Mouse (Mus musculus): Measurements from ENCODE around the gene Prss16. TPM values are rescaled to one million over a fixed set of nuclear protein-coding genes. Genes with fewer than 3 reads are reported as not detected.
A peak's percentile ranks its signal among the peaks of the same experiment; 100 is the strongest.

Prss16 gene
- polyA plus RNA-seq, 1 experiment from 2014 or later = not detected

DNA sequence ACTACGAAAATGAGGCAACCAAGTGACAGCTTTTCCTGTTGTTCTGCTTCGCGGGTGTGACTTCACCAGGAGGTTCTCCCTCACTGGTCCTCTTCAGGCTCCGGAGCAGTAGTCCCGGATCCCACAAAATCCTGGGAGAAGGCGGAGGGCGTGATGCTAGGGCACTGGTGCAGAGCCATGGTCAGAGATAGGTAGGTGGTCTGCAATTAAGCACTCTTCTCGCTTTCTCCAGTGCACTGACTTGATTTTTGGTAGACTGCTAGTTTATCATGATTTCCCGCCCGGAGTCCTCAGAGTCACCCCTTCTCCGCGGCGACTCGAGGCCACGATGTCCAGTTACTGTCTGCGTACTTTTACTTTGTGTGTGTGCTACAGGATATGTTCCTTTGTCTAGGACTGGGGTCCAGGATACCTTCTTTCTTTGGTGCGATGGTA, 4.9 kb upstream of the Prss16 start:
- peak; percentile 20; the same call in 1 of the 2 replicates for ATAC-seq (ENCODE audit: low FRiP score)
- H3K27ac ChIP-seq = no peak overlapping the region
- peak overlapping the region; percentile 8; the same call in 1 of the 2 replicates for H3K4me3 ChIP-seq (replicated peaks)
- no peaks in the 10 kb centered on the region for H3K9me3 ChIP-seq
- H3K4me1 ChIP-seq = 0 out of 2 replicates have a peak, but pooled peaks cover 3% of the 10 kb centered on the region
- peaks cover 76% of the 10 kb centered on the region for H3K27me3 ChIP-seq
- H3K4me2 ChIP-seq = peak overlapping the region; percentile 28
- no peaks in the 10 kb centered on the region for H3K36me3 ChIP-seq (replicated peaks)
- no peak overlapping the region for H3K9ac ChIP-seq
- WGBS = 18% methylated on average over 17 of the region's 17 CpGs

DNA sequence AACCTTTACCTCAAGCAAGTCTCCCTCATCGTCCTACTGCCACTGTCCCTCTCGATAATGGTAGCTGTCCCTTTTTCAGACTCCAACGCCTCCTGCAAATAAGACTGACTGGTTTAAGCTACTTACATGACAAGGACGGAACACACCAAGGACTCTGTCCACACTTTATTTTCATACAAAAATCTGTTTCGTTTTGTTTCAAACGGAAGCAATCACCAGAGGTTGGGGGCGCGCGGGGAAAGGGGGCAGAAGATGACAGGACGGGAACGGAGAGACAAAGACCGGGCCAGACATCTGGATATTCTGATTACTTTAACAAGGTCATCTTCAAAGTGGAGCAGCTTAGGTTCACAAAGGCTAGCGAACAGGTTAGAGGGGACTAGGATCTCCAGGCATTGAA, 4.2 kb upstream of the Prss16 start:
- Histone ChIP-seq H3K36me3 (replicated peaks) (no peaks in the 10 kb centered on the region), H3K27me3 (peaks cover 76% of the 10 kb centered on the region), H3K4me2 (peak overlapping the region; percentile 28), H3K9me3 (no peaks in the 10 kb centered on the region), H3K4me1 (0 out of 2 replicates have a peak, but pooled peaks cover 3% of the 10 kb centered on the region), H3K9ac (no peak overlapping the region), H3K27ac (no peak overlapping the region), H3K4me3 (replicated peaks) (no peak overlapping the region)
- no peak for ATAC-seq (ENCODE audit: low FRiP score)
- 17% methylated on average over 13 of the region's 13 CpGs for WGBS

- WGBS = 67% methylated on average over 3 of the region's 3 CpGs
- Histone ChIP-seq H3K27me3 (peaks cover 90% of the 10 kb centered on the region), H3K4me3 (replicated peaks) (no peak overlapping the region), H3K4me2 (no peak overlapping the region), H3K27ac (no peak overlapping the region), H3K9ac (no peak overlapping the region), H3K9me3 (no peaks in the 10 kb centered on the region), H3K36me3 (replicated peaks) (no peaks in the 10 kb centered on the region), H3K4me1 (peaks cover 18% of the 10 kb centered on the region)
- no peak for ATAC-seq (ENCODE audit: low FRiP score)
These were observed 835 bp downstream of the Prss16 start for GRCm38 (mm10) chr13:22008707-22009106.

GRCm38 (mm10) chr13:22007872-22008271, 1.7 kb downstream of the Prss16 start:
- no peak overlapping the region for H3K4me3 ChIP-seq (replicated peaks)
- WGBS = 47% methylated on average over 7 of the region's 7 CpGs
- ATAC-seq (ENCODE audit: low FRiP score) = no peak

GRCm38 (mm10) chr13:22007121-22007510, 2.4 kb downstream of the Prss16 start:
- peaks cover 96% of the 10 kb centered on the region for H3K27me3 ChIP-seq
- WGBS = 1% methylated on average over 18 of the region's 18 CpGs
- no peaks in the 10 kb centered on the region for H3K9me3 ChIP-seq
- H3K4me3 ChIP-seq (replicated peaks) = peak overlapping the region; percentile 50
- no peak overlapping the region for H3K27ac ChIP-seq
- H3K4me1 ChIP-seq = peaks cover 18% of the 10 kb centered on the region
- no peak for ATAC-seq (ENCODE audit: low FRiP score)
- peak overlapping the region; percentile 91 for H3K4me2 ChIP-seq
- no peaks in the 10 kb centered on the region for H3K36me3 ChIP-seq (replicated peaks)
- 0 out of 2 replicates have a peak overlapping the region, but pooled peaks have one; percentile 2 for H3K9ac ChIP-seq

More at GRCm38 (mm10) chr13:22007872-22008271, 1.7 kb downstream of the Prss16 start:
- no peak overlapping the region for H3K9ac ChIP-seq
- H3K36me3 ChIP-seq (replicated peaks) = no peaks in the 10 kb centered on the region
- peaks cover 96% of the 10 kb centered on the region for H3K27me3 ChIP-seq
- H3K9me3 ChIP-seq = no peaks in the 10 kb centered on the region
- H3K27ac ChIP-seq = no peak overlapping the region
- H3K4me2 ChIP-seq = no peak overlapping the region
- peaks cover 18% of the 10 kb centered on the region for H3K4me1 ChIP-seq

- H3K36me3 ChIP-seq (replicated peaks) = no peaks in the 10 kb centered on the region
- H3K9me3 ChIP-seq = no peaks in the 10 kb centered on the region
- H3K4me3 ChIP-seq (replicated peaks) = peak overlapping the region; percentile 50
- ATAC-seq (ENCODE audit: low FRiP score) = peak; percentile 82; the same call in 1 of the 2 replicates
- H3K27me3 ChIP-seq = peaks cover 99% of the 10 kb centered on the region
- H3K4me1 ChIP-seq = peaks cover 18% of the 10 kb centered on the region
- H3K9ac ChIP-seq = peak overlapping the region; percentile 46
- H3K4me2 ChIP-seq = peak overlapping the region; percentile 91
- H3K27ac ChIP-seq = no peak overlapping the region
- WGBS = under 1% methylated on average over 38 of the region's 38 CpGs
These were observed 3.0 kb downstream of the Prss16 start for GRCm38 (mm10) chr13:22006334-22007120.

GRCm38 (mm10) chr13:22005605-22006333, 3.8 kb downstream of the Prss16 start:
- no peak overlapping the region for H3K27ac ChIP-seq
- under 1% methylated on average over 45 of the region's 45 CpGs for WGBS
- peak overlapping the region; percentile 46 for H3K9ac ChIP-seq

GRCm38 (mm10) chr13:22001823-22002222, 7.7 kb downstream of the Prss16 start:
- Histone ChIP-seq H3K4me3 (replicated peaks) (no peak overlapping the region), H3K4me2 (no peak overlapping the region), H3K9ac (no peak overlapping the region), H3K27ac (no peak overlapping the region), H3K36me3 (replicated peaks) (no peaks in the 10 kb centered on the region), H3K9me3 (no peaks in the 10 kb centered on the region), H3K4me1 (peaks cover 20% of the 10 kb centered on the region), H3K27me3 (peaks cover 99% of the 10 kb centered on the region)
- no peak for ATAC-seq (ENCODE audit: low FRiP score)
- WGBS = 18% methylated on average over 5 of the region's 5 CpGs

More at GRCm38 (mm10) chr13:22005605-22006333, 3.8 kb downstream of the Prss16 start:
- Histone ChIP-seq H3K9me3 (no peaks in the 10 kb centered on the region), H3K4me3 (replicated peaks) (peak overlapping the region; percentile 50), H3K4me2 (peak overlapping the region; percentile 91), H3K36me3 (replicated peaks) (no peaks in the 10 kb centered on the region), H3K27me3 (peaks cover 100% of the 10 kb centered on the region), H3K4me1 (peaks cover 18% of the 10 kb centered on the region)
- peak; percentile 83 for ATAC-seq (ENCODE audit: low FRiP score)

DNA sequence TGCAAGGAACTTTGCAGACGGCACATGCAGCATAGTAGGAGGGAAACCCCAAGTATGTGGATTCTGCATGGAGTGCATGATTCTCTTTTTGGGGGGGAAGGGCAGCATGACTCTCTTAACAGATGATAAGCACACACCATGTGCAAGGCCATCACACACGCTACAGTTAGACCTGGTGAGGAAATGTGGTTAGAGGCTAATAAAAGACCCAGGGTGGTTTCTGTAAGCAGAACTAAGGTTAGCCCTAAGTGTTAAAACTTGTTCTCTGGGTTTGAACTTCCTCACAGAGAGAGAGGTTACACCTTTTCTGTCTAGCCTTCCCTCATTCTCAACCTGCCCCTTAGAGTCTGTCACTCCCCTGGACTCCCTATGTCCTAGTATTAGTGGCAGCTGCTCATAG, 8.2 kb downstream of the Prss16 start:
- Histone ChIP-seq H3K9ac (no peak overlapping the region), H3K9me3 (no peaks in the 10 kb centered on the region), H3K4me2 (no peak overlapping the region), H3K27me3 (peaks cover 99% of the 10 kb centered on the region), H3K27ac (no peak overlapping the region), H3K36me3 (replicated peaks) (no peaks in the 10 kb centered on the region), H3K4me3 (replicated peaks) (no peak overlapping the region), H3K4me1 (peaks cover 19% of the 10 kb centered on the region)
- 67% methylated on average over 2 of the region's 2 CpGs for WGBS
- no peak for ATAC-seq (ENCODE audit: low FRiP score)

DNA sequence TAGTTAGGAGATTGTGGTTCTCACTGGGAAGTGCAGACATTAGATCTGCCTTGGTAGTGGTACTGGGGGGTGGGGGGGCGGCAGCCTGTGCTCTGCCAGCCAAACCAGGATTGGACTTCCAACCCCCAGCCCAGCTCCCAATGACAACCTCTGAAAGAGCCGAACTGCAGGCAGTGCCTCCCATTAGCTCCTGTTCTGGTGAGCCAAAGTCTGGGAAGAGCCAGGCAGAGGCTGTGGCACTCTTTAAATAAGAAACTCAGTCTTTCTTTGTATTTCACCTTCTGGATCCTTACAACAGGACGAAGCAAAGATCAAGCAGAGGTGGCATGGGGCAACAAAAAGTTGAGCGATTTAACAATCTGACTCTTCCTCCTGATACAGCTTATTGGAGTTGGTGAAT, 10.4 kb downstream of the Prss16 start:
- H3K4me3 ChIP-seq (replicated peaks) = no peak overlapping the region
- H3K27me3 ChIP-seq = peaks cover 92% of the 10 kb centered on the region
- no peaks in the 10 kb centered on the region for H3K36me3 ChIP-seq (replicated peaks)
- no peak overlapping the region for H3K9ac ChIP-seq
- no peak overlapping the region for H3K4me2 ChIP-seq
- no peak overlapping the region for H3K27ac ChIP-seq
- no peak for ATAC-seq (ENCODE audit: low FRiP score)
- H3K9me3 ChIP-seq = no peaks in the 10 kb centered on the region
- 21% methylated on average over 4 of the region's 4 CpGs for WGBS
- peaks cover 22% of the 10 kb centered on the region for H3K4me1 ChIP-seq

GRCm38 (mm10) chr13:21998412-21998811, 11.1 kb downstream of the Prss16 start:
- Histone ChIP-seq H3K9ac (no peak overlapping the region), H3K4me3 (replicated peaks) (no peak overlapping the region), H3K4me1 (peaks cover 22% of the 10 kb centered on the region), H3K27me3 (peaks cover 89% of the 10 kb centered on the region), H3K36me3 (replicated peaks) (no peaks in the 10 kb centered on the region), H3K9me3 (no peaks in the 10 kb centered on the region), H3K4me2 (no peak overlapping the region), H3K27ac (no peak overlapping the region)
- WGBS = 13% methylated on average over 3 of the region's 3 CpGs
- ATAC-seq (ENCODE audit: low FRiP score) = no peak

DNA sequence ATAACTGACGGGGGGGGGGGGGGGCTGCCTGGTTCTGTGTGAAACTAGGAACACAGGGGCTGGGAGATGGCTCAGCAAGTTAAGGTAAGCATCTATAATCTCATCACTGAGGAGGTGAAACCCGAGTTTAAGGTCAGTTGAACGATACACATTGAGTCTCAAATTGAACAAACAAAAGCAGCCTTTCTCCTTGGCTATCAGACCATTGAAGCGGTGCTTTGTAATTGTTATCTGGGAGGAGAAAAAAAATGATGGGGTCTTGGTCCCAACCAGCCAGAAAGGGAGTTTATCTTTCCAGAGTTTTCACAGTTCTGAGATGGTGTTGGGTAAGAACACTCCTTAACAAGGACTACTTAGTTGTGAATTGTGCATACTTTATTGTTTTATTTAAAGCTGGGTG, 11.7 kb downstream of the Prss16 start:
- peak overlapping the region; percentile 56 for H3K4me2 ChIP-seq

More for the DNA sequence above, 11.7 kb downstream of the Prss16 start:
- Histone ChIP-seq H3K9me3 (no peaks in the 10 kb centered on the region), H3K4me3 (replicated peaks) (peak overlapping the region; percentile 29), H3K36me3 (replicated peaks) (no peaks in the 10 kb centered on the region), H3K27me3 (peaks cover 87% of the 10 kb centered on the region), H3K27ac (no peak overlapping the region), H3K4me1 (peaks cover 22% of the 10 kb centered on the region), H3K9ac (no peak overlapping the region)
- ATAC-seq (ENCODE audit: low FRiP score) = no peak
- 11% methylated on average over 4 of the region's 4 CpGs for WGBS

Data from forebrain, embryonic 12.5 days (tissue).